Mouse (Mus musculus): ENCODE measurements around the gene Nfkb1. TPM values are rescaled to one million over a fixed set of nuclear protein-coding genes. Genes with fewer than 3 reads are reported as not detected.

Gene Nfkb1
- total RNA-seq, 2 experiments from 2014 or later: 20.8 to 24.4 TPM

DNA sequence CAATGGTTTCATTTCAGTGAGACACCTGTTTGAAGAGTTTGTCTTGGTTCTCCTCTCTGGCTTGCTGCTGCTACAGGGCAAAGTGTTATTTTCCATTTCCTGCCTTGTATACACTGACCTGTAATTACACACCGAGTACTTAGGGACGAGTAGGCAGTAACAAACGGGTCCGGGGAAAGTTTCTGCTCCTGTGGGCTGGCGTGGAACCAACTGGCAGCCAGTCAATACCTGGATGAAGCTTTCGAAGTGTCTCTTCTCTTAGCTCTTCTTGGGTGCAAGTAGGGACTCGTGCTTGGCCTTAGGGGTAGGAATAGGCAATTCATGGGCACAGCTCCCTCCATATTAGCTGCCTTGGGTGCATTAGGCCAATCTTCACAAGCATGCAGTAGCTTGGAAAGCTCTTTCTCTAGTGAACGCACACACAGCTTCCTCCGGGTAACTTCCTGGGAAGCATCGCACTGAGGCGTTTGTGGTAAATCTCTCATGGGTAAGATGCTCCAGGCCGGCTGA, 7.2 kb upstream of the Nfkb1 start:
- no peak for DNase-seq (ENCODE audit: extremely low spot score in 1 of 2, low spot score in 2 of 2)
- H3K4me3 ChIP-seq: no peak overlapping the region
- no peak overlapping the region for H3K27ac ChIP-seq
- intact Hi-C loops (cut with DNase I): loop anchor here (10.0 kb wide), 1 partner anchor 264 kb away; the partner anchor contains the start of gene Ube2d3
- TF ChIP-seq CTCF (IDR thresholded peaks at IDR 0.05): no peak

DNA sequence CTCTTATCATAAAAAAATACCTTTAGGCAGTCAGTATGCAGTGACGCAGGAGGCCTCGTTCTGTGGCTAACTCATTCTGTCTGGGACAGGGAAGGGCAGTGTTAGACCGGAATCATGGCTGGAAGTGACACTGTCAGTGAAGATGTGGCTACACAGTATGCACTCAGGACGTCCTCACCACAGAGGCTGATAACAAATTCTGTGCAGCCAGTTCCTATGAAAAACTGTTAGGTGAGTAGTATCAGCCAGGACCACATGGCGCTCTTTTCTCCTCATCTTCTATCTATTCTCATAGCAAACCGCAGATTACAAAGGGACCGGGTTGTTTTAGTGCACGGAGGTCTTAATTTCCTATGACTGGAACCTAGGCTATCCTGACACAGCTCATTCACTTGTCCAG, 4.9 kb upstream of the Nfkb1 start:
- TF ChIP-seq CTCF (IDR thresholded peaks at IDR 0.05): no peak
- Histone ChIP-seq H3K4me3 (no peak overlapping the region), H3K27ac (no peak overlapping the region)
- intact Hi-C loops (cut with DNase I): loop anchor here (10.0 kb wide), 1 partner anchor 261 kb away; the partner anchor contains the start of gene Ube2d3
- DNase-seq (ENCODE audit: extremely low spot score in 1 of 2, low spot score in 2 of 2): no peak

DNA sequence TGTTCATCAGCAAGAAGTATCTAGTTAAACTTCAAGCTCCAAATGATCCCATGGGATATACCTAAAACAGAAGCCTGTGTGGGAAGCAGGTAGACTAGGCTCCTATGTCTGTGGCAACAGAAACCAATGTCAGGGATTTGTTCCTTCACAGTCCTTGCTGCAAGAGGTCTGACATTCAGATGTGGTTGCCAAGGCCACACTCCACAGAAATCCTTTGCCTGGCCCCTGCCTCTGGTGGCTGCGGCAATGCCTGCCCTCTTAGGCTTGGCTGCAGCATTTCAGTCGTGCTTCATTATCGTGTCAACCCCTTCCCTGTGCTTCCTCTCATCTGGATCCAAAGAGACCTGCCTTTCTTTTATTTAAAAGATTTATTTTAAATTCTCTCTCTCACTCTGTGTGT, 1.7 kb upstream of the Nfkb1 start:
- DNase-seq (ENCODE audit: extremely low spot score in 1 of 2, low spot score in 2 of 2): no peak
- no peak overlapping the region for H3K4me3 ChIP-seq
- intact Hi-C loops (cut with DNase I): loop anchor here (10.0 kb wide), 1 partner anchor 258 kb away; the partner anchor contains the start of gene Ube2d3
- TF ChIP-seq CTCF (IDR thresholded peaks at IDR 0.05): no peak
- H3K27ac ChIP-seq: no peak overlapping the region

- Histone ChIP-seq H3K4me3 (peak overlapping the region; percentile 83), H3K27ac (peak overlapping the region; percentile 88)
- DNase-seq (ENCODE audit: extremely low spot score in 1 of 2, low spot score in 2 of 2): peak; percentile 36 to 54
- intact Hi-C loops (cut with DNase I): loop anchor here (10.0 kb wide), 1 partner anchor 256 kb away; the partner anchor contains the start of gene Ube2d3
- no peak for TF ChIP-seq CTCF (IDR thresholded peaks at IDR 0.05)
Observed at GRCm38 (mm10) chr3:135690568-135691190, 668 bp downstream of the Nfkb1 start.

- intact Hi-C loops (cut with DNase I): loop anchor here (10.0 kb wide), 1 partner anchor 255 kb away; the partner anchor contains the start of gene Ube2d3
Observed at GRCm38 (mm10) chr3:135689773-135690567, 1.4 kb downstream of the Nfkb1 start.

GRCm38 (mm10) chr3:135688970-135689772, 2.2 kb downstream of the Nfkb1 start:
- no peak overlapping the region for H3K27ac ChIP-seq
- no peak for TF ChIP-seq CTCF (IDR thresholded peaks at IDR 0.05)
- H3K4me3 ChIP-seq: peak overlapping the region; percentile 83; the same call in 1 of the 2 replicates
- DNase-seq (ENCODE audit: extremely low spot score in 1 of 2, low spot score in 2 of 2): no peak
- intact Hi-C loops (cut with DNase I): no loop called here

More at GRCm38 (mm10) chr3:135689773-135690567, 1.4 kb downstream of the Nfkb1 start:
- H3K27ac ChIP-seq: peak overlapping the region; percentile 88
- H3K4me3 ChIP-seq: peak overlapping the region; percentile 83
- DNase-seq (ENCODE audit: extremely low spot score in 1 of 2, low spot score in 2 of 2): no peak
- no peak for TF ChIP-seq CTCF (IDR thresholded peaks at IDR 0.05)

GRCm38 (mm10) chr3:135687965-135688364, 3.4 kb downstream of the Nfkb1 start:
- H3K27ac ChIP-seq: no peak overlapping the region
- no peak overlapping the region for H3K4me3 ChIP-seq
- no peak for TF ChIP-seq CTCF (IDR thresholded peaks at IDR 0.05)
- no peak for DNase-seq (ENCODE audit: extremely low spot score in 1 of 2, low spot score in 2 of 2)
- intact Hi-C loops (cut with DNase I): no loop called here

- no peak overlapping the region for H3K4me3 ChIP-seq
- H3K27ac ChIP-seq: no peak overlapping the region
- intact Hi-C loops (cut with DNase I): no loop called here
- TF ChIP-seq CTCF (IDR thresholded peaks at IDR 0.05): no peak
- no peak for DNase-seq (ENCODE audit: extremely low spot score in 1 of 2, low spot score in 2 of 2)
Observed at GRCm38 (mm10) chr3:135686419-135686818, 4.9 kb downstream of the Nfkb1 start.

DNA sequence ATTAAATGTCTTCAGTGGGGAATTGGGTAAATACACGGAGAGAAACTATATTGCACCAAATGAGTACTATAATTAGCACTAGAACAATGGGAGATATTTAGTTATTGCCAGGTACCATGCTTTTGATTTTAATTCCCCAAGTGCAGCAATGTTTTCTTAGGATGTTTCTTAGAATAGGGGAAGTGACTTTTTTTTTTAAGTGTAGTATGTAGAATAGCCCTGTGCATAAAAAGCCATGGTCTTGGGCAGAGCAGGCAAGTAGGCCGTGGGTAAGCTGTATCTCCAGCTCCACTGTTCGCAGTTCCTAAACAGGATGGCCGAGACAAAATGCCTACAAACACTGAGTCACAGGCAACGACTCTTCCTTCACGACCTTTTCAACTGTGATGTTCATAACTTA, 8.1 kb downstream of the Nfkb1 start:
- intact Hi-C loops (cut with DNase I): no loop called here
- no peak overlapping the region for H3K4me3 ChIP-seq
- H3K27ac ChIP-seq: no peak overlapping the region
- no peak for DNase-seq (ENCODE audit: extremely low spot score in 1 of 2, low spot score in 2 of 2)
- TF ChIP-seq CTCF (IDR thresholded peaks at IDR 0.05): no peak

GRCm38 (mm10) chr3:135682240-135682639, 9.1 kb downstream of the Nfkb1 start:
- H3K4me3 ChIP-seq: no peak overlapping the region
- no peak overlapping the region for H3K27ac ChIP-seq
- no peak for TF ChIP-seq CTCF (IDR thresholded peaks at IDR 0.05)
- DNase-seq (ENCODE audit: extremely low spot score in 1 of 2, low spot score in 2 of 2): no peak
- intact Hi-C loops (cut with DNase I): no loop called here

DNA sequence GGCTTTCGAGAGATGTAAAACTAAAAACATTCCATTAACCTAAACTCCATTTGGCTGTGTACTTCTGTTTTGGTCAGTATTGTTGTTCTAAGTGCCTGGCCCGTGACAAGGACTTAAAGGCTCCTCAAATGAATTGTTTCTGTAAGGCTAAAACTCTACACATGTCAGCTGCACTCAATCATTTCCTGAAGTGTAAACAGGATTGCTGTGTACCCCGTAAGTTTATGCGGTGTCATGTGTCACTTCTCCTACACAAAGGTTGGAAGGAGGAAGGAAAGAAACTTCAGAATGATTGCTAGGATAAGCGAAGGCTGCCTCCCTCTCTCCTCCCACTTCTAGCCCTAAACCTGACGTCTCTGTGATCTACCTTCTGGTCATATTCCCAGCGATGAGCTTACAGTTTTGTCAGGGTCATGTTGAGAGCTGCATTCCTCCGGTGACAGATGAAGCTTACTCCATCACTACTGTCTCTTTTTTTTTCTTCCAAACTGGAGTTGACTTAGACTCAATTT, 10.0 kb downstream of the Nfkb1 start:
- no peak for TF ChIP-seq CTCF (IDR thresholded peaks at IDR 0.05)
- intact Hi-C loops (cut with DNase I): no loop called here
- DNase-seq (ENCODE audit: extremely low spot score in 1 of 2, low spot score in 2 of 2): no peak
- no peak overlapping the region for H3K27ac ChIP-seq
- no peak overlapping the region for H3K4me3 ChIP-seq

All from left cerebral cortex, adult 2 months (tissue).